Mouse (Mus musculus) heart, adult 2 months (tissue): ENCODE measurements around the gene Rab3il1. TPM values are rescaled to one million over a fixed set of nuclear protein-coding genes. Genes with fewer than 3 reads are reported as not detected.

Experiments used
- DNase-seq, 2 experiments: peaks; one replicate each; pipeline ENCODE4 v3.0.0; 2021
- H3K27ac ChIP-seq: fragments of 200-600 bp; 2 replicates; pipeline ENCODE4 v1.8.1; 2022
- H3K27me3 ChIP-seq: fragments of 200-500 bp; 2 replicates; pipeline ENCODE4 v1.6.1; 2012; ENCODE audit warnings: mild to moderate bottlenecking, low read length, inconsistent platforms, mixed read lengths; ENCODE audit not compliant: control insufficient read depth, insufficient read depth
- H3K36me3 ChIP-seq: fragments of 200-500 bp; 2 replicates; pipeline ENCODE4 v1.6.1; 2012; ENCODE audit warnings: low read length, inconsistent platforms; ENCODE audit not compliant: control insufficient read depth, insufficient read depth
- H3K4me1 ChIP-seq: fragments of 200-500 bp; 2 replicates; pipeline ENCODE4 v1.6.1; 2011; ENCODE audit warnings: low read length; ENCODE audit not compliant: control insufficient read depth, insufficient read depth
- H3K4me3 ChIP-seq: fragments of 200-600 bp; 2 replicates; pipeline ENCODE4 v1.8.1; 2022
- H3K79me2 ChIP-seq: fragments of 200-500 bp; replicated peaks from 2 replicates; pipeline ENCODE4 v1.6.1; 2012; ENCODE audit warnings: mild to moderate bottlenecking, inconsistent platforms, low read length, moderate library complexity, mixed read lengths; ENCODE audit not compliant: control insufficient read depth, insufficient read depth
- H3K9ac ChIP-seq: fragments of 200-500 bp; 2 replicates; pipeline ENCODE4 v1.6.1; 2012; ENCODE audit warnings: low read depth, mild to moderate bottlenecking, control low read depth, inconsistent platforms, low read length, mixed read lengths
- CTCF ChIP-seq: fragments of 200-600 bp; IDR thresholded peaks from 2 replicates; pipeline ENCODE4 v1.8.1; 2022; ENCODE audit warnings: antibody characterized with exemption, mild to moderate bottlenecking, moderate library complexity
- EP300 ChIP-seq: fragments of 200-500 bp; IDR thresholded peaks from 2 replicates; pipeline ENCODE4 v1.6.1; 2011; ENCODE audit warnings: low read depth, low read length, control low read depth; ENCODE audit not compliant: insufficient read depth
- POLR2A ChIP-seq: fragments of 200-500 bp; IDR thresholded peaks from 2 replicates; pipeline ENCODE4 v1.6.1; 2011; ENCODE audit warnings: mild to moderate bottlenecking, low read depth, low read length, control low read depth; ENCODE audit not compliant: insufficient read depth
- WGBS: fragments of 180-500 bp; shearing (Covaris S2); methylation state at CpG from one replicate; pipeline ENCODE4 v1.1.7; 2018; 5-methylcytosine and 5-hydroxymethylcytosine counted together
- intact Hi-C: fragments of 180-260 bp; cut with DNase I; formaldehyde crosslinking; loops from one replicate; pipeline ENCODE4 v1.15.1; 2025
- long read RNA-seq: library from polyadenylated mRNA; stranded (forward); transcript quantifications from one replicate; pipeline ENCODE4 v2.0.0, GENCODE M21; 2021
- polyA plus RNA-seq: library from polyadenylated mRNA; depleted of rRNA; stranded (reverse); fragments of >200 nt; gene quantifications from 2 replicates; pipeline ENCODE4 v1.2.3, GENCODE M21; 2012; rRNA removed
- total RNA-seq, 2 experiments: library from RNA; stranded (reverse); gene quantifications; 2 replicates each; pipeline ENCODE4 v1.2.3; 2021

Gene Rab3il1
- total RNA-seq = 1 to 10 TPM; 5.9 to 6.5 TPM
- 11.1 and 14.2 TPM in 2 replicates for polyA plus RNA-seq
- long read RNA-seq, full-length matches to known transcripts = 5 of 6 reads
- long read RNA-seq, partial matches to known transcripts = 0 of 6 reads
- long read RNA-seq, other reads (novel, unspliced or antisense) = 1 of 6 reads

GRCm38 (mm10) chr19:10001206-10001969, at the start of gene Rab3il1, which contains the start of gene Best1:
Gene Rab3il1 (plus strand): TSS chr19:10001669.
Gene Best1 (minus strand): TSS chr19:10001633.
- H3K36me3 ChIP-seq = no peaks in the 10 kb centered on the region
- intact Hi-C loops = loop anchor here (2.0 kb wide), 3 partner anchors 19 to 197 kb away; no protein-coding TSS in a partner anchor
- 77% methylated on average over 7 of the region's 7 CpGs for WGBS
- no peaks in the 10 kb centered on the region for H3K79me2 ChIP-seq
- no peaks in the 10 kb centered on the region for H3K27me3 ChIP-seq
- no peak for DNase-seq
- TF ChIP-seq EP300 = no peak
- TF ChIP-seq CTCF = no peak
- no peak for TF ChIP-seq POLR2A
- no peak within 1 kb of the TSS for H3K9ac ChIP-seq
- H3K27ac ChIP-seq = no peak within 1 kb of the TSS
- H3K4me1 ChIP-seq = no peaks in the 10 kb centered on the region
- H3K4me3 ChIP-seq = no peak within 1 kb of the TSS

GRCm38 (mm10) chr19:9952390-9952789, 49.1 kb upstream of the Rab3il1 start:
- no peaks in the 10 kb centered on the region for H3K36me3 ChIP-seq
- no peak overlapping the region for H3K4me3 ChIP-seq
- TF ChIP-seq EP300 = no peak
- no peak for TF ChIP-seq CTCF
- no peak for TF ChIP-seq POLR2A
- DNase-seq = no peak
- 58% methylated on average over 3 of the region's 3 CpGs for WGBS
- peaks cover 6% of the 10 kb centered on the region for H3K4me1 ChIP-seq
- no peak overlapping the region for H3K9ac ChIP-seq
- no peaks in the 10 kb centered on the region for H3K27me3 ChIP-seq
- no peak overlapping the region; the same call in 1 of the 2 replicates for H3K27ac ChIP-seq
- intact Hi-C loops = no loop called here
- no peaks in the 10 kb centered on the region for H3K79me2 ChIP-seq

- Histone ChIP-seq H3K4me1 (peaks cover 4% of the 10 kb centered on the region; the same call in 1 of the 2 replicates), H3K36me3 (no peaks in the 10 kb centered on the region), H3K4me3 (no peak overlapping the region), H3K27me3 (no peaks in the 10 kb centered on the region), H3K9ac (no peak overlapping the region), H3K27ac (no peak overlapping the region; the same call in 1 of the 2 replicates), H3K79me2 (no peaks in the 10 kb centered on the region)
- TF ChIP-seq POLR2A (no peak), EP300 (no peak), CTCF (no peak)
- intact Hi-C loops = no loop called here
- DNase-seq = no peak
- WGBS = 87% methylated on average over 3 of the region's 3 CpGs
Observed at GRCm38 (mm10) chr19:9952912-9953311, 48.6 kb upstream of the Rab3il1 start.

- 19% methylated on average over 7 of the region's 7 CpGs for WGBS
- intact Hi-C loops = no loop called here
- Histone ChIP-seq H3K4me1 (peaks cover 4% of the 10 kb centered on the region; the same call in 1 of the 2 replicates), H3K27ac (peak overlapping the region; percentile 82), H3K27me3 (no peaks in the 10 kb centered on the region), H3K79me2 (no peaks in the 10 kb centered on the region), H3K36me3 (no peaks in the 10 kb centered on the region), H3K9ac (no peak overlapping the region), H3K4me3 (peak overlapping the region; percentile 32; the same call in 1 of the 2 replicates)
- peak; percentile 81 to 90 for DNase-seq
- TF ChIP-seq POLR2A (peak; percentile 36; the same call in 1 of the 2 replicates), CTCF (no peak), EP300 (peak; percentile 58; the same call in 1 of the 2 replicates)
Observed at GRCm38 (mm10) chr19:9954055-9954810, 47.2 kb upstream of the Rab3il1 start.

- peak overlapping the region; percentile 32; the same call in 1 of the 2 replicates for H3K4me3 ChIP-seq
- no peaks in the 10 kb centered on the region for H3K27me3 ChIP-seq
- no peak for TF ChIP-seq POLR2A
- no peak for TF ChIP-seq EP300
- TF ChIP-seq CTCF = no peak
- DNase-seq = no peak
- peak overlapping the region; percentile 82 for H3K27ac ChIP-seq
- WGBS = 34% methylated on average over 5 of the region's 5 CpGs
- H3K9ac ChIP-seq = peak overlapping the region; percentile 47; the same call in 1 of the 2 replicates
- no peaks in the 10 kb centered on the region for H3K79me2 ChIP-seq
- peaks cover 4% of the 10 kb centered on the region; the same call in 1 of the 2 replicates for H3K4me1 ChIP-seq
- H3K36me3 ChIP-seq = no peaks in the 10 kb centered on the region
- intact Hi-C loops = no loop called here
Observed at GRCm38 (mm10) chr19:9954811-9955202, 46.7 kb upstream of the Rab3il1 start.

GRCm38 (mm10) chr19:9955438-9955837, 46.0 kb upstream of the Rab3il1 start:
- TF ChIP-seq EP300 (no peak), CTCF (no peak), POLR2A (no peak)
- 76% methylated on average over 1 of the region's 1 CpGs for WGBS
- intact Hi-C loops = no loop called here
- Histone ChIP-seq H3K9ac (no peak overlapping the region), H3K36me3 (no peaks in the 10 kb centered on the region), H3K4me3 (no peak overlapping the region), H3K27me3 (no peaks in the 10 kb centered on the region), H3K4me1 (peaks cover 4% of the 10 kb centered on the region; the same call in 1 of the 2 replicates), H3K27ac (peak overlapping the region; percentile 36), H3K79me2 (no peaks in the 10 kb centered on the region)
- no peak for DNase-seq
